Mouse (Mus musculus) embryonic facial prominence, embryonic 15.5 days (tissue): ENCODE results near the gene Nudcd3. TPM values are rescaled to one million over a fixed set of nuclear protein-coding genes. Genes with fewer than 3 reads are reported as not detected.
"Not testable (repeated sequence)": the region's sequence is repeated elsewhere in the genome, so short reads cannot be mapped to it uniquely, and the experiment has no call there.

Source experiments
- ATAC-seq: fragments of 200-750 bp; cut with Nextera tagmentation; 2 replicates; pipeline ENCODE4 v1.8.0; 2017; ENCODE audit warnings: low read depth, moderate TSS enrichment; ENCODE audit not compliant: insufficient number of reproducible peaks, low FRiP score, low TSS enrichment
- H3K27ac ChIP-seq: fragments of 300-500 bp; sonication (generic); replicated peaks from 2 replicates; pipeline ENCODE4 v1.5.1; 2015; ENCODE audit warnings: mild to moderate bottlenecking, inconsistent platforms
- H3K27me3 ChIP-seq: fragments of 300-500 bp; sonication (generic); 2 replicates; pipeline ENCODE4 v1.6.1; 2015; ENCODE audit warnings: inconsistent platforms
- H3K36me3 ChIP-seq: fragments of 300-500 bp; sonication (generic); 2 replicates; pipeline ENCODE4 v1.6.1; 2015; ENCODE audit warnings: mild to moderate bottlenecking, inconsistent platforms
- H3K4me1 ChIP-seq: fragments of 300-500 bp; sonication (generic); 2 replicates; pipeline ENCODE4 v1.6.1; 2015; ENCODE audit warnings: inconsistent platforms
- H3K4me2 ChIP-seq: fragments of 300-500 bp; sonication (generic); replicated peaks from 2 replicates; pipeline ENCODE4 v1.6.1; 2015; ENCODE audit warnings: mild to moderate bottlenecking, inconsistent platforms
- H3K4me3 ChIP-seq: fragments of 300-500 bp; sonication (generic); replicated peaks from 2 replicates; pipeline ENCODE4 v1.5.1; 2015; ENCODE audit warnings: mild to moderate bottlenecking, inconsistent platforms
- H3K9ac ChIP-seq: fragments of 300-500 bp; sonication (generic); 2 replicates; pipeline ENCODE4 v1.6.1; 2015; ENCODE audit warnings: inconsistent platforms
- H3K9me3 ChIP-seq: fragments of 300-500 bp; sonication (generic); replicated peaks from 2 replicates; pipeline ENCODE4 v1.6.1; 2016; ENCODE audit warnings: inconsistent platforms
- WGBS: fragments of 180-500 bp; shearing (Covaris S2); methylation state at CpG from one replicate; pipeline ENCODE4 v1.1.7; 2015; 5-methylcytosine and 5-hydroxymethylcytosine counted together
- polyA plus RNA-seq: library from polyadenylated mRNA; unstranded; fragments of >200 nt; fragmentation: Nextera tagmentation; extraction: Ambion mirVana; gene quantifications from 2 replicates; pipeline ENCODE4 v1.2.1, GENCODE M21; 2015

Gene Nudcd3
- polyA plus RNA-seq, 1 experiment from 2014 or later = 41.3 TPM

- Histone ChIP-seq H3K36me3 (peaks cover 14% of the 10 kb centered on the region; the same call in 1 of the 2 replicates), H3K4me2 (no peak overlapping the region), H3K4me3 (no peak overlapping the region), H3K27me3 (no peaks in the 10 kb centered on the region), H3K9ac (no peak overlapping the region), H3K4me1 (no peaks in the 10 kb centered on the region), H3K27ac (no peak overlapping the region), H3K9me3 (no peaks in the 10 kb centered on the region)
- WGBS = 78% methylated on average over 11 of the region's 11 CpGs
- no peak for ATAC-seq
These were observed 79.6 kb downstream of the Nudcd3 start for GRCm38 (mm10) chr11:6120596-6120995.

GRCm38 (mm10) chr11:6120001-6120400 is 80.2 kb downstream of the Nudcd3 start:
- Histone ChIP-seq H3K4me2 (no peak overlapping the region), H3K4me3 (no peak overlapping the region), H3K4me1 (no peaks in the 10 kb centered on the region), H3K27me3 (no peaks in the 10 kb centered on the region), H3K27ac (no peak overlapping the region), H3K9ac (no peak overlapping the region), H3K36me3 (peaks cover 14% of the 10 kb centered on the region; the same call in 1 of the 2 replicates), H3K9me3 (no peaks in the 10 kb centered on the region)
- 82% methylated on average over 6 of the region's 6 CpGs for WGBS
- ATAC-seq = no peak

GRCm38 (mm10) chr11:6119312-6119711 is 80.9 kb downstream of the Nudcd3 start:
- ATAC-seq = no peak
- Histone ChIP-seq H3K27ac (no peak overlapping the region), H3K36me3 (peaks cover 14% of the 10 kb centered on the region; the same call in 1 of the 2 replicates), H3K27me3 (no peaks in the 10 kb centered on the region), H3K9ac (no peak overlapping the region), H3K4me2 (no peak overlapping the region), H3K4me3 (no peak overlapping the region), H3K4me1 (no peaks in the 10 kb centered on the region), H3K9me3 (no peaks in the 10 kb centered on the region)
- 93% methylated on average over 11 of the region's 11 CpGs for WGBS

- ATAC-seq = no peak
- no peaks in the 10 kb centered on the region for H3K4me1 ChIP-seq
- no peak overlapping the region for H3K4me3 ChIP-seq
- no peak overlapping the region for H3K27ac ChIP-seq
- no peak overlapping the region for H3K4me2 ChIP-seq
- no peaks in the 10 kb centered on the region for H3K27me3 ChIP-seq
- H3K9me3 ChIP-seq = no peaks in the 10 kb centered on the region
- H3K9ac ChIP-seq = no peak overlapping the region
- peaks cover 18% of the 10 kb centered on the region; the same call in 1 of the 2 replicates for H3K36me3 ChIP-seq
- 81% methylated on average over 2 of the region's 2 CpGs for WGBS
These were observed 82.3 kb downstream of the Nudcd3 start for GRCm38 (mm10) chr11:6117956-6118355.

- no peaks in the 10 kb centered on the region for H3K4me1 ChIP-seq
- WGBS = 89% methylated on average over 5 of the region's 5 CpGs
- no peak overlapping the region for H3K9ac ChIP-seq
- ATAC-seq = no peak
- peaks cover 53% of the 10 kb centered on the region for H3K36me3 ChIP-seq
- H3K4me3 ChIP-seq = no peak overlapping the region
- H3K4me2 ChIP-seq = no peak overlapping the region
- H3K27ac ChIP-seq = no peak overlapping the region
- no peaks in the 10 kb centered on the region for H3K9me3 ChIP-seq
- no peaks in the 10 kb centered on the region for H3K27me3 ChIP-seq
These were observed 88.3 kb downstream of the Nudcd3 start for GRCm38 (mm10) chr11:6111734-6112484.

- H3K36me3 ChIP-seq = peaks cover 64% of the 10 kb centered on the region
- no peak overlapping the region for H3K4me2 ChIP-seq
- H3K9ac ChIP-seq = no peak overlapping the region
- ATAC-seq = no peak
- no peaks in the 10 kb centered on the region for H3K27me3 ChIP-seq
- no peaks in the 10 kb centered on the region for H3K9me3 ChIP-seq
- no peak overlapping the region for H3K4me3 ChIP-seq
- no peak overlapping the region for H3K27ac ChIP-seq
- H3K4me1 ChIP-seq = no peaks in the 10 kb centered on the region
These were observed 90.2 kb downstream of the Nudcd3 start for GRCm38 (mm10) chr11:6109990-6110389.

GRCm38 (mm10) chr11:6108296-6108695 is 91.9 kb downstream of the Nudcd3 start:
- Histone ChIP-seq H3K9me3 (no peaks in the 10 kb centered on the region), H3K27ac (no peak overlapping the region), H3K36me3 (peaks cover 64% of the 10 kb centered on the region), H3K4me3 (no peak overlapping the region), H3K4me1 (no peaks in the 10 kb centered on the region), H3K4me2 (no peak overlapping the region), H3K9ac (no peak overlapping the region), H3K27me3 (no peaks in the 10 kb centered on the region)
- no peak for ATAC-seq
- 87% methylated on average over 5 of the region's 5 CpGs for WGBS

- peaks cover 58% of the 10 kb centered on the region for H3K36me3 ChIP-seq
- no peak overlapping the region for H3K4me2 ChIP-seq
- no peaks in the 10 kb centered on the region for H3K27me3 ChIP-seq
- WGBS = 72% methylated on average over 3 of the region's 3 CpGs
- H3K27ac ChIP-seq = no peak overlapping the region
- H3K4me3 ChIP-seq = no peak overlapping the region
- H3K4me1 ChIP-seq = no peaks in the 10 kb centered on the region
- no peaks in the 10 kb centered on the region for H3K9me3 ChIP-seq
- ATAC-seq = no peak
- no peak overlapping the region for H3K9ac ChIP-seq
These were observed 92.5 kb downstream of the Nudcd3 start for GRCm38 (mm10) chr11:6107722-6108121.

GRCm38 (mm10) chr11:6104734-6105133 is 95.5 kb downstream of the Nudcd3 start:
- H3K4me3 ChIP-seq = no peak overlapping the region
- no peak overlapping the region for H3K4me2 ChIP-seq
- no peak for ATAC-seq
- H3K9me3 ChIP-seq = no peaks in the 10 kb centered on the region
- 86% methylated on average over 5 of the region's 5 CpGs for WGBS
- no peaks in the 10 kb centered on the region for H3K4me1 ChIP-seq
- H3K27me3 ChIP-seq = no peaks in the 10 kb centered on the region
- peaks cover 30% of the 10 kb centered on the region for H3K36me3 ChIP-seq
- H3K27ac ChIP-seq = no peak overlapping the region
- no peak overlapping the region for H3K9ac ChIP-seq

- H3K9me3 ChIP-seq, H3K4me2 ChIP-seq, H3K4me3 ChIP-seq, H3K4me1 ChIP-seq, H3K9ac ChIP-seq, H3K27ac ChIP-seq, H3K36me3 ChIP-seq, ATAC-seq, H3K27me3 ChIP-seq: not testable (repeated sequence)
- 89% methylated on average over 3 of the region's 3 CpGs for WGBS
These were observed 103.6 kb downstream of the Nudcd3 start for GRCm38 (mm10) chr11:6096637-6097036.

- Histone ChIP-seq H3K4me3 (no peak overlapping the region), H3K27me3 (no peaks in the 10 kb centered on the region), H3K27ac (no peak overlapping the region), H3K4me2 (no peak overlapping the region), H3K4me1 (no peaks in the 10 kb centered on the region), H3K9ac (no peak overlapping the region), H3K9me3 (no peaks in the 10 kb centered on the region), H3K36me3 (no peaks in the 10 kb centered on the region)
- WGBS = 57% methylated on average over 4 of the region's 4 CpGs
- ATAC-seq = no peak
These were observed 113.2 kb downstream of the Nudcd3 start for GRCm38 (mm10) chr11:6086991-6087390.

GRCm38 (mm10) chr11:6078737-6079136 is 121.5 kb downstream of the Nudcd3 start:
- 73% methylated on average over 2 of the region's 2 CpGs for WGBS
- no peaks in the 10 kb centered on the region for H3K36me3 ChIP-seq
- no peaks in the 10 kb centered on the region for H3K9me3 ChIP-seq
- no peak overlapping the region for H3K4me3 ChIP-seq
- no peak overlapping the region for H3K4me2 ChIP-seq
- no peak overlapping the region for H3K27ac ChIP-seq
- peaks cover 11% of the 10 kb centered on the region for H3K4me1 ChIP-seq
- H3K9ac ChIP-seq = no peak overlapping the region
- no peak for ATAC-seq
- no peaks in the 10 kb centered on the region for H3K27me3 ChIP-seq
